Mouse (Mus musculus) forelimb bud, embryonic 11.5 days (tissue): ENCODE results near the gene Lrrfip2.

ENCODE experiments used
- DNase-seq: peaks from one replicate; pipeline ENCODE4 v3.0.0-alpha.2; 2012; ENCODE audit warnings: low read depth, low spot score

The Lrrfip2 gene

GRCm38 (mm10) chr9:111117126-111117642 is at the start of gene Lrrfip2:
Gene Lrrfip2, plus strand, starts transcription at chr9:111117592.
- no peak for DNase-seq

DNA sequence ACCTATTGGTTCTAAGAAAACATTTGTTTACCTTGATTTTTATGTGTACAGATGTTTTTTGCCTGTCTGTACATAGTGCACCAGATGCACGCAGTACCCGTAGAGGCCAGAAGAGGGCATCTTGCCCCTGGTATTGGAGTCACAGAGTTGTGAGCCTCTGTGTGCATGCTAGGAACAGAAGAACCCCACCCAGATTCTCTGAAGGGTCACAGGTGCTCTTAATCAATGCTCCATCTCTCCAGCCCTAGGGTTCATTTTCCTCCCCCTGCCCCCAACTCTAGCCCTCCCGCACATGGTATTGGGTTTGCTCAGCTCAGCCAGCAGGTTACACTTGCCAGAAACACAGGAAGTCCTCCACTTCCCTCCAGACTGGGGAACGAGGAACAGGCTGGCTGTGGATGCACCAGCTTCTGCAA is 46.8 kb upstream of the Lrrfip2 start:
- peak; percentile 82 for DNase-seq

- peak; percentile 24 for DNase-seq
Measured at GRCm38 (mm10) chr9:111072175-111072574, 45.2 kb upstream of the Lrrfip2 start.

DNA sequence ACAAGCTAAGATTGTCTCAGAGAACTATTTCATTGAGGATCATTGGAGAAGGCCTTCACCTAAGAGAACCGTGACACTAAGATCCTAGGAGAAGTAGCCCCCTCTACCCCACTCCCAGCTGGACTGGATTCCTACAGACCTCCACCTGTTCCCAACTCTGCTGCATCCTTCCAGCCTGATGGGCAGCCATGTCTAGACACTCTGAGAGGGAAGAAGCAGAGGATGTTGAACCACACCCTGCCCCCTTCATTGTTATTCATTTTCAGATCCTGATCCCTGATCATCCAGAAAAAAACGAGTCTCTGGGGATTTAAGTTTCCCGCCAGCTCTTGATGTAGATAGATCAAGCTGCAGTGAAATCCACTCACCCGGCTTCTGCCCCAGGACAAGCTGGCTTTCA is 44.4 kb upstream of the Lrrfip2 start:
- no peak for DNase-seq

GRCm38 (mm10) chr9:111077745-111078144 is 39.6 kb upstream of the Lrrfip2 start:
- DNase-seq: no peak

GRCm38 (mm10) chr9:111080801-111081200 is 36.6 kb upstream of the Lrrfip2 start:
- DNase-seq: no peak

GRCm38 (mm10) chr9:111081765-111082164 is 35.6 kb upstream of the Lrrfip2 start:
- no peak for DNase-seq

DNA sequence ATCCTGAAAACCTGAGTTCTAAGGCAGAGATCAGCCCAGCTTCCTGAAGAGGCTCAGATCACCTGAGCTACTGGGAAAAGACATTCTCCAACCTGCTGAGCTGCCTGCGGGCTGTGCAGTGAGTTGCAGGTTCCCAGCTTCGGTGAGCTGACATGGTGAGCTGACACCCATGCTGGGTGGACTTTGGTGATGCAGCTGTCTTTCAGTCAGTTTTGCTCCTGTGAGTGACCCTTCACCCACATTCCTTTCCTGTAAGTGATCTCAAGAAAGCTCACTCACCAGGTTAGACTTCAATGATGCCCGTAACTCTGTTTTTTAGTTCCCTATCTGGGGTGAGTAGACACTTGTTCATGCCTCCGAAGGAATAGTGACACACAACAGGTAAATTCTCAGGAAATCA is 32.1 kb upstream of the Lrrfip2 start:
- no peak for DNase-seq

DNA sequence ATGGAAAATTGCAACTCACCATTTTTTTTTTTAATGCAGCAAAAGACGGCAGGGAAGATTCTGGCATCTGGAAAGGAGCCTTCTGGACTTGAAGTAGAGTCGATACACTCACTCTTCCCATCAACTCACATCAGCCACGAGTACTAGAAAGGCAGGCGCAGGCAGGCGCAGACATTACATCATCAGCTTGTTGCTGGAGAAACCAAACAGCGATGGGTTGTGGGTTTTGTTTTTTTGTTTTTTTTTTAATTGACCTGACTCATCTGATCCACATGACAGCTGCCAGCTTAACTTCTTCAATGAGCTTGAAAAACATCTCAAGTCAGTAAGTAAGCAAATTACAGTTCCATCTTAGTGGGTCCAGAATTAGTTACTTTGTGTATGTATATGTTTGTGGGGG is 31.3 kb upstream of the Lrrfip2 start:
- DNase-seq: no peak

- no peak for DNase-seq
Measured at GRCm38 (mm10) chr9:111086995-111087606, 30.3 kb upstream of the Lrrfip2 start.

DNA sequence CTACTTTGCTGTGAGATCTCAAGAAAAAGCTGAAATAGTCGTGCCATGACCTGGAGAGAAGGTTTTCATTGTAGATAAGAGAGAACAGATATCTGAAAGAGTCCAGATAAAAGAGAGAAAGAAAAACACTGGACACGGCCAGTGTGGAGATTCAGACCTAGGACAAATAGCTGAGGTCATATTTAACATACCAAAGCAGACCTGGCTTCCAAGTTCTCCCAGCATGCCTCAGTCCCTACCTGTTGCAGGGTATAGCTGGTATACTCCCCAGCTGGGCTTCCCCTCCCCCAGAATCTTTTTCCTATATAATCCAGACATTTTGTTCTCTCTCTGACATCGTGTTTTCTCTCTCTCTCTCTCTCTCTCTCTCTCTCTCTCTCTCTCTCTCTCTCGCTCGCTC is 29.4 kb upstream of the Lrrfip2 start:
- DNase-seq: no peak

DNA sequence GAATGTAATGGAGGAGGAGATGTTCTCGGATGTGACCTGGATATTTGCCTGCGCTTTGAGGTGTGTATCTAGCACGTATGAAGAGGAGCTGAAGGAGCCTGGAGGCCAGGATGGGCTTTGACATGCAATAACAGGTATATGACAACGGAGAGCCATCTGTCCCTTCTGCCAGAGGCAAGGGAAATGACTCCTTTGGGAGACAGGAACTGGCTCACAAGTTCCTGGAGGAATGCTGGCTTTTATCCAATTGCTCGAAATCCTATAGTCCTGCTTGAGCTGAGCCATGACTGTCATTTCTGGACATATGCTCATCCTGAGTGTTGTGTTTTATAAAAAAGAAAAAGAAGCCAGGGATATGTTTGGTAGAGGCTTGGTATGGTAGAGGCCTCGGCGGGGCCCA is 28.5 kb upstream of the Lrrfip2 start:
- DNase-seq: no peak

DNA sequence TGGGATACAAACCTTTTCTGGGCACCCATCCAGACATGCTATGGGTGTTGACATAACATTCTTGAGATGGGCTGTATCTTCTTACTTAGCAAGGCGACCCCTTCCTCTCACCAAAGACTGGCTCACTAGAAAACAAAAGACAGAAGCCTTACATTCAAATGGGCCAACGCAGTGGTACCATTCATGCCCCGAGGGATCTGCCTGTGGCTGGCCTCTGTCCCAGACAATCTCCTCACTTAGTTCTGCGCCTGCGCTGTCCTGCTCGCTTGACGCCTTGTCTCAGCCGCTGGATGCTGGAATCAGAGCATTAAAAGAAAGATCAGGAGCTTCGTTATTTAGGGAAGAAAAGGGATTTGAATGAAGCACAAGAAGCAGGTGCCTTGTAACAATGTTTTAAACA is 24.7 kb upstream of the Lrrfip2 start:
- DNase-seq: no peak

DNA sequence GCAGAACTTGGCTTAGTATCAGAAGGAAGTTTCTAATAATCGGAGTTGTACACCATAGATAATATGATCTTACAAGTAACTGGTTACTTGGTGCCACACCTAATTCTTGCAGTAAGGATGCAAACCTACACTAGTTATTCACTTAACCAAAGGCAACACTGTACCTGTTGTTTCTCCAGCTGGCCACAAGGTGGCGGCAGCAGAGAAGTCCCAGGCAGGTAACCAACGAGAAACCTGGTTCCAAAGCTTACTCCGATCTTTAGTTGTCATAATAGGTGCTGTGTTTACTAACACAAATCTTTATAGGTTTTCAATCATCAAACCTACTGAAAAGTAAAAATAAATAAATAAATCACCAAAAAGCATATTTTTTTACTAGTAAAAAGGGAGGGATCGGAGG is 24.3 kb upstream of the Lrrfip2 start:
- peak; percentile 46 for DNase-seq

- DNase-seq: no peak
Measured at GRCm38 (mm10) chr9:111094626-111095025, 22.8 kb upstream of the Lrrfip2 start.

GRCm38 (mm10) chr9:111095710-111096109 is 21.7 kb upstream of the Lrrfip2 start:
- DNase-seq: no peak

GRCm38 (mm10) chr9:111096419-111097326 is 20.7 kb upstream of the Lrrfip2 start:
- DNase-seq: no peak

GRCm38 (mm10) chr9:111097543-111097942 is 19.8 kb upstream of the Lrrfip2 start:
- DNase-seq: no peak

GRCm38 (mm10) chr9:111100406-111100805 is 17.0 kb upstream of the Lrrfip2 start:
- DNase-seq: no peak

DNA sequence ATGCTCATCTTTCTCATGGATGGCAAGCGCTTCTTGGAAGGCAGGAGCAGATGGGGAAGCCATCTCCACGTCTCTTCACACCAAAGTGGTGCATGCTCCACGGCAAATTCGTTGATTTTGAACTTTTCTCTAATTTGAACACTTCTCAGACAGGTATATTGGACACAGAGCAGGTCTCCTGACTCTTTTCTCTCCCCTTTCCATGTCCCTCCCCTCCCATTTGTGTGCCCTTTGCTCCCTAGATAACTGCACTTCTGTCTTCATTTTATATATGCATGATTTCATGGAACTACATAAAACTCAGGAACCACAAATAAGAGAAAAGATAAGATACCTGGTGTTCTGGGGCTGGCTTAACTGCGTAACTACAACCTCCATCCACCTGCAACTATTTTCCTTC is 14.1 kb upstream of the Lrrfip2 start:
- DNase-seq: no peak

- no peak for DNase-seq
Measured at GRCm38 (mm10) chr9:111103893-111104292, 13.5 kb upstream of the Lrrfip2 start.

DNA sequence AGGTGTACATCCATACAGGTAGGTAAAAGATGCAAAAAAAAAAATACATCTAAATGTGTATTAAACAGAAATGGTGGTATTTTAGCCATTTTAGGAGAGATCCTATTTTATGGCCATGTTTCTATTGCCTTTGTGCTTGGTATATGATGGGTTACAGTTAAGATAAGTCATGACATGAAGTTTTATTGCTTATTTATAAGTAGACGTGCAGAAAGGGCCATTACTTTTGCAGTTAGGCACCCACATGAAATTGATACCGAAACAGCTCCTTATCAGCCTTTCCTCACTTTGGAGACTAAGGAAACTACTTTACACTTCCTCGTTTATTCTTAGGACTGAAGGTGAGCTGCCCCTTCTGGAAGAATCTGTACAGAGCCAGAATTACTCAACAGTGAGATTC is 9.5 kb upstream of the Lrrfip2 start:
- no peak for DNase-seq

DNA sequence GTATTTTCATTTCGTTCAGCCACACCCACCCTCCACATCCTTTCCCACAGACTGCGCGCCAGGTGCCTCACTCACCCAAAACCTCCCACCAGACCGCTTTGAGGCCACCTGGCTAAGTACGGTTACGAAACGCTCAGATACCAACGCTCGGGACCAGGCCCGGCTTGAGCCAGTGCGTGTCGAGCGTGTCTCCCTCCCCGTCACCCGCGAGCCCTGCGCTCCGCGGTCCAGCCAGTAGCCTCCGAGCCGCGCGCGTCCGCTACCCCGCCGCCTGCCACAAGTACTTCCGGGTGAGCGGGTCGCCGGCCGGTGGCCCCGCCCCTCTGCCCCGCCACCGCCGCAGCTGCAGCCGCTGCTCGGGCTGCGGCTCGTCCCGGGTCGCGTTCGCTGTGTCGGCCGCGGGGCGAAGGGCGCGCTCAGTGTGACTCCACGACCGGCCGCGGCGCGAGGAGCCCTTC is 431 bp downstream of the Lrrfip2 start:
- DNase-seq: peak; percentile 57
